Mouse (Mus musculus) embryonic facial prominence, embryonic 14.5 days (tissue): ENCODE data around the gene Stx5a. TPM values are rescaled to one million over a fixed set of nuclear protein-coding genes. Genes with fewer than 3 reads are reported as not detected.
"Not testable (repeated sequence)": the region's sequence is repeated elsewhere in the genome, so short reads cannot be mapped to it uniquely, and the experiment has no call there.

Source experiments
- ATAC-seq: fragments of 200-750 bp; cut with Nextera tagmentation; 2 replicates; pipeline ENCODE4 v1.8.0; 2017; ENCODE audit warnings: low read depth, moderate number of reproducible peaks, moderate TSS enrichment
- DNase-seq: peaks from one replicate; pipeline ENCODE4 v3.0.0-alpha.2; 2015; ENCODE audit warnings: low spot score
- H3K27ac ChIP-seq: fragments of 300-500 bp; sonication (generic); replicated peaks from 2 replicates; pipeline ENCODE4 v1.5.1; 2014; ENCODE audit warnings: low read depth, mild to moderate bottlenecking, low read length, moderate library complexity
- H3K27me3 ChIP-seq: fragments of 300-500 bp; sonication (generic); replicated peaks from 2 replicates; pipeline ENCODE4 v1.6.1; 2014; ENCODE audit warnings: low read length; ENCODE audit not compliant: control insufficient read depth, insufficient read depth
- H3K36me3 ChIP-seq: fragments of 300-500 bp; sonication (generic); 2 replicates; pipeline ENCODE4 v1.6.1; 2014; ENCODE audit warnings: low read length, mixed read lengths; ENCODE audit not compliant: control insufficient read depth, insufficient read depth
- H3K4me1 ChIP-seq: fragments of 300-500 bp; sonication (generic); 2 replicates; pipeline ENCODE4 v1.6.1; 2014; ENCODE audit warnings: antibody characterized with exemption, low read length; ENCODE audit not compliant: control insufficient read depth, insufficient read depth
- H3K4me2 ChIP-seq: fragments of 300-500 bp; sonication (generic); 2 replicates; pipeline ENCODE4 v1.6.1; 2014; ENCODE audit warnings: low read depth, mild to moderate bottlenecking, low read length, moderate library complexity, mixed read lengths
- H3K4me3 ChIP-seq: fragments of 300-500 bp; sonication (generic); 2 replicates; pipeline ENCODE4 v1.5.1; 2014; ENCODE audit warnings: low read depth, mild to moderate bottlenecking, low read length
- H3K9ac ChIP-seq: fragments of 300-500 bp; sonication (generic); 2 replicates; pipeline ENCODE4 v1.6.1; 2014; ENCODE audit warnings: low read depth, mild to moderate bottlenecking, low read length, moderate library complexity, mixed read lengths
- H3K9me3 ChIP-seq: fragments of 300-500 bp; sonication (generic); 2 replicates; pipeline ENCODE4 v1.6.1; 2016; ENCODE audit warnings: low read length; ENCODE audit not compliant: control insufficient read depth
- whole genome bisulfite sequencing: fragments of 180-500 bp; shearing (Covaris S2); extraction: QIAGEN DNeasy Blood & Tissue Kit; methylation state at CpG from one replicate; pipeline ENCODE4 v1.1.7; 2014; 5-methylcytosine and 5-hydroxymethylcytosine counted together
- polyA plus RNA-seq: library from polyadenylated mRNA; unstranded; fragments of >200 nt; fragmentation: Nextera tagmentation; extraction: Ambion mirVana; gene quantifications from 2 replicates; pipeline ENCODE4 v1.2.1, GENCODE M21; 2014

The Stx5a gene
- polyA plus RNA-seq, 1 experiment from 2014 or later = 142 TPM

DNA sequence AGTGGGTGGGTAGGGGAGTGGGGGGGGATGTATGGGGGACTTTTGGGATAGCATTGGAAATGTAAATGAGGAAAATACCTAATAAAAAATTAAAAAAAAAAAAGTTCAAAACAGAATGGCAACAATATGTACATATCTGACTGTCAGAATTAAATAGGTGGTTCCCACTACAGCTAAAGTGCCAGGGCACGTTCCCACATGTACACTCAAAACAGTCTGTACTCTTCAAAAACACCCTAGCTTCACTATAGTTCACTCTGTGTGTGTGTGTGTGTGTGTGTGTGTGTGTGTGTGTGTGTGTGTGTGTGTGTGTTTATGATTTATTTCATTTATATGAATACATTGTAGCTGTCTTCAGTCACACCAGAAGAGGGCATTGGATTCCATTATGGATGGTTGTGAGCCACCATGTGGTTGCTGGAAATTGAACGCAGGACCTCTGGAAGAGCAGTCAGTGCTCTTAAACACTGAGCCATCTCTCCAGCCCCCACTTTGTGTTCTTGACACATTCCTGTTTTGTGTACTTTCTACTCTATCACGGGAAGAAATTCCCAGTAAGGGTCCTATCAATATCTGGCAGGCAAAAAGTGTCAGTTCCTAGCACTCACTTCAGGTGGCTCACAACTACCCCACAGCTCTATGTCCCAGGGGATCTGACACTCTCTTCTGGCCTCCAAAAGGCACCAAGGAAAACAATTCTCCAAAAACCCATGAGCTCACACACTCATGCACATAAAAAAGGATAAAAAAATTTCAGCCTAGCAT is 12.7 kb upstream of the Stx5a start:
- H3K27me3 ChIP-seq, ATAC-seq, H3K9ac ChIP-seq, H3K4me3 ChIP-seq, H3K4me2 ChIP-seq, H3K9me3 ChIP-seq, DNase-seq, H3K27ac ChIP-seq: not testable (repeated sequence)
- peaks cover 29% of the 10 kb centered on the region for H3K36me3 ChIP-seq
- peaks cover 13% of the 10 kb centered on the region; the same call in 1 of the 2 replicates for H3K4me1 ChIP-seq
- WGBS = 44% methylated on average over 3 of the region's 3 CpGs

DNA sequence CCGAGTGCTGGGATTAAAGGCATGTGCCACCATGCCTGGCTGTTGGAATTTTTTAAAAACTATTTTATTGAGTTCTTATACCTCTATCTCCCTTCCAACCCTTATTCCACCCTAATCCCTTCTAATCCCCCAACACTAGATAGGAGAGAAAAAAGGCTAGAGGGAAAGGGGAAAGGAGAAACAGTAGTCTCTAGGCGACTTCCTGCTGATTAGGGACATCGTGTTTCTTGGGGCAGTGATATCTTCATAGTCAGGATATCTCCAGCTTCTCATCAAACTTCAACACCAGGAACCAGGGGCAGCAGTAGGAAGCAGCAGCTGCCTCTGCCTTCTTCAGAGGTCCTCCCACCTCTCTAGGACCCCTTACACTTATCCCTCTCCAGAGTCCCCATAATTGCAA is 6.9 kb upstream of the Stx5a start:
- WGBS = 70% methylated on average over 3 of the region's 3 CpGs

DNA sequence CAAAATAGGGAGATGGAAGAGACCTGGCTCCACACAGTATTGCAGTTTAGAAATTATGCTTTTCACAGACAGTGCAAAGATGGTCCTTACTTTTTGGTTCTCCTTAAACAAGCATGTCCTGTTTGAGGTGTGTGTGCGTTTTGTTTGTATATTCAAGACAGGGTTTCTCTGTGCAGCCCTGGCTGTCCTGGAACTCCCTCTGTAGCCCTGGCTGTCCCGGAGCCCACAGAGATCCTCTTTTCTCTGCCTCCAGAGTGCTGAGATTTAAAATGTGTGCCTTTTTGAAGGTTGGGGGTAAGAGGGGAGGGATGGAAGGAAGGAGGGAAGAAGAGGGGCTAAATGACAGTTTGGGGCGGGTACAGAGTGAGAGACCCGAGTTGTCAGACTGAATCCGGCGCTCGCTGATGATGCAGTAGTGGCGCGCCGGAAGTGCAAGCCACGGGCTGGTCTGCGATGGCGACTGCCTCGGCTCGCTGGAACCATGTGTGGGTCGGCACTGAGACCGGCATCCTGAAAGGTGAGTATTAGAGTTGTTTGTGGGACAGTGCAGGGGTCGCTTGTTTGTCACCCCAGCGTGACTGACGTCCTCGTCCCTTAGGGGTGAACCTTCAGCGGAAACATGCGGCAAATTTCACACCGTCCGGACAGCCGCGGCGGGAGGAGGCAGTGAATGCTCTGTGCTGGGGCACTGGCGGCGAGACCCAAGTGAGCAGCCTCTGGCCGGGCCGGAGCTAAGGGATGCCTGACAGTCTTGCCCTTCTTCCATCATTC is 5.6 kb upstream of the Stx5a start, which contains the start of gene Wdr74:
Gene Wdr74 (plus strand): TSS at position 439 of the 771 bp plus-strand sequence.
- H3K27me3 ChIP-seq = no peaks in the 10 kb centered on the region
- H3K27ac ChIP-seq = peak within 1 kb of the TSS; percentile 61
- H3K4me3 ChIP-seq = peak within 1 kb of the TSS; percentile 83
- WGBS = under 1% methylated on average over 30 of the region's 32 CpGs
- peak; percentile 95 for DNase-seq
- peak within 1 kb of the TSS; percentile 88 for H3K4me2 ChIP-seq
- H3K36me3 ChIP-seq = peaks cover 32% of the 10 kb centered on the region
- peak within 1 kb of the TSS; percentile 76 for H3K9ac ChIP-seq
- ATAC-seq = peak; percentile 94
- no peaks in the 10 kb centered on the region for H3K9me3 ChIP-seq
- H3K4me1 ChIP-seq = peaks cover 6% of the 10 kb centered on the region

More for the DNA sequence above, 6.9 kb upstream of the Stx5a start:
- no peak overlapping the region for H3K4me3 ChIP-seq
- H3K36me3 ChIP-seq = peaks cover 21% of the 10 kb centered on the region
- no peak overlapping the region; the same call in 1 of the 2 replicates for H3K9ac ChIP-seq
- no peak overlapping the region for H3K27ac ChIP-seq
- H3K4me2 ChIP-seq = no peak overlapping the region
- ATAC-seq = no peak
- no peak for DNase-seq
- H3K27me3 ChIP-seq = no peaks in the 10 kb centered on the region
- H3K4me1 ChIP-seq = 0 out of 2 replicates have a peak, but pooled peaks cover 4% of the 10 kb centered on the region
- no peaks in the 10 kb centered on the region for H3K9me3 ChIP-seq

DNA sequence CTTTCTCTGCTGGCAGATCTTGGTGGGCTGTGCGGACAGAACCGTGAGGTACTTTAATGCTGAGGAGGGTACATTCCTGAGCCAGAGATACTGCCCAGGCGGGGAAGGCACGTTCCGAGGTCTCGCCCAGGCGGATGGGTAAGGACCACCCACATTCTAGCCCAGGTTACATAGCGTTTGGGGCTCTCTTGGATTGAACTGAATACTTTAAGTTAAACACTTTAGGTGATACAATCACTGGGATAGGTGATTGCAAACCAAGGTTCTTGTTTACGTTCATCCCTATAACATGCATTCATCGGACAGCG is 5.1 kb upstream of the Stx5a start:
- WGBS = 2% methylated on average over 11 of the region's 11 CpGs
- DNase-seq = no peak

DNA sequence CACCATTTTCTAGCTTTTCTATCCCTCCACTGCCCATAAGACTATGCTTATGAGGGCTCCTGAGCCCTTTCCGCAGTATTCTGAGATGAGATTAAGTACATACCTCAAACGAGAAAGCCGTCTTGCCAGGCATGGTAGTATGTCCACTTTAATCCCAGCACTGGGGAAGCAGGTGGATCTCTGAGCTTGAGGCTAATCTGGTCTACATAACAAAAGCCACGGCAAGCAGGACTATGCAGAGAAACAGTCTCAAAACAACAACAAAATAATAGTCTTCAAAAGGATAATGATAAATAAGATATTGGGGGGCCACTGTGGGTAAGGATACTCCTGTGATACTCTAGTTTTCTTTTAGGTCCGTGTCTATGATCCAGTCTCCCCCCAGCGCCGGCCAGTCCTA is 2.3 kb upstream of the Stx5a start:
- peaks cover 13% of the 10 kb centered on the region for H3K4me1 ChIP-seq
- H3K27me3 ChIP-seq = no peaks in the 10 kb centered on the region
- no peak overlapping the region for H3K4me3 ChIP-seq
- no peak overlapping the region for H3K27ac ChIP-seq
- no peak overlapping the region for H3K9ac ChIP-seq
- no peak overlapping the region for H3K4me2 ChIP-seq
- DNase-seq (no peak), ATAC-seq (no peak)
- H3K9me3 ChIP-seq = no peaks in the 10 kb centered on the region
- 89% methylated on average over 7 of the region's 7 CpGs for WGBS
- H3K36me3 ChIP-seq = peaks cover 47% of the 10 kb centered on the region

More for the DNA sequence above, 5.1 kb upstream of the Stx5a start:
- Histone ChIP-seq H3K4me3 (peak overlapping the region; percentile 83), H3K27ac (peak overlapping the region; percentile 61; the same call in 1 of the 2 replicates), H3K27me3 (no peaks in the 10 kb centered on the region), H3K4me2 (peak overlapping the region; percentile 88), H3K4me1 (peaks cover 10% of the 10 kb centered on the region), H3K9me3 (no peaks in the 10 kb centered on the region), H3K9ac (peak overlapping the region; percentile 76), H3K36me3 (peaks cover 36% of the 10 kb centered on the region)
- ATAC-seq = peak; percentile 35

DNA sequence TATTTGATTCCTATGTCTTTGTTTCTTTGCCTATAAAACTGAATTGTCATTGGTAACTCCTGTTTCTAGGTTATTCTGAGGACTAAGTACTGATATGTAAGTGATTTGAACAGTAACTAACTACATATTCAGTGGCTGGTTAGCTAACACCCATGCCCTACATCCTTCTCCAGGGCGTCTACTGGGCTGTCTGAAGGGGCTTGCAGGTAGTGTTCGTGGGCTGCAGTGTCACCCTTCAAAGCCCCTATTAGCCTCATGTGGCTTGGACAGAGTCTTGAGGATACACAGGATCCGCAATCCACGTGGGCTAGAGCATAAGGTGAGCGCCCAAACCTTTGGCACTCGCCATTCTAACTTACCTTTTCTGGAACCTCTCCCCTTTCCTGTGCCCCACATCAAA is 1.6 kb upstream of the Stx5a start:
- peaks cover 54% of the 10 kb centered on the region for H3K36me3 ChIP-seq
- H3K27ac ChIP-seq = no peak overlapping the region
- ATAC-seq (no peak), DNase-seq (no peak)
- WGBS = 90% methylated on average over 6 of the region's 6 CpGs
- no peaks in the 10 kb centered on the region for H3K9me3 ChIP-seq
- no peak overlapping the region for H3K9ac ChIP-seq
- H3K4me3 ChIP-seq = no peak overlapping the region
- peaks cover 13% of the 10 kb centered on the region for H3K4me1 ChIP-seq
- H3K27me3 ChIP-seq = no peaks in the 10 kb centered on the region
- no peak overlapping the region for H3K4me2 ChIP-seq

DNA sequence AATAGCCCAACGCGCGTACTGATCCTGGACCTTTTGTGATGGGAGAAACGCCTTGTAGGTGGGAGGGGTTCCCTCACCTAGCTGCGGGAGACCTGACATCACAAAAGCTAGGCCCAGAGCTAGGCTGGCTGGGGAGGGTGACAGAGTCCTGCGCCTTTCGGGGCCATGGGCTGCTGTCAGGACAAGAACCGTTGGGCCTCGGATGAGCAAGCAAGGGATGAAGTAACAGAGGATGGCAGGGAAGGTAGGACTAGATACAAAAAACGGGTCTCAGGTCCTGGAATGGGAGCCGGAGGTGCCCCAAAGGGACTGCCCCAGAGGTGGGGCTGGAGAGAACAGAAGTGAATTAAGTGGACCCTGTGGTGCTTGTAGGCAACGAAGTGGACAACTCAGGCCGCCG is 610 bp upstream of the Stx5a start, which contains the start of gene 1700092M07Rik:
Gene 1700092M07Rik (plus strand): TSS at position 116 of the 400 bp plus-strand sequence.
- H3K9ac ChIP-seq = peak within 1 kb of the TSS; percentile 90
- WGBS = 71% methylated on average over 14 of the region's 14 CpGs
- DNase-seq (no peak), ATAC-seq (no peak)
- peak within 1 kb of the TSS; percentile 93 for H3K27ac ChIP-seq
- peaks cover 64% of the 10 kb centered on the region for H3K36me3 ChIP-seq
- peaks cover 9% of the 10 kb centered on the region for H3K4me1 ChIP-seq
- H3K4me2 ChIP-seq = peak within 1 kb of the TSS; percentile 50
- H3K9me3 ChIP-seq = no peaks in the 10 kb centered on the region
- H3K27me3 ChIP-seq = no peaks in the 10 kb centered on the region
- H3K4me3 ChIP-seq = peak within 1 kb of the TSS; percentile 89

DNA sequence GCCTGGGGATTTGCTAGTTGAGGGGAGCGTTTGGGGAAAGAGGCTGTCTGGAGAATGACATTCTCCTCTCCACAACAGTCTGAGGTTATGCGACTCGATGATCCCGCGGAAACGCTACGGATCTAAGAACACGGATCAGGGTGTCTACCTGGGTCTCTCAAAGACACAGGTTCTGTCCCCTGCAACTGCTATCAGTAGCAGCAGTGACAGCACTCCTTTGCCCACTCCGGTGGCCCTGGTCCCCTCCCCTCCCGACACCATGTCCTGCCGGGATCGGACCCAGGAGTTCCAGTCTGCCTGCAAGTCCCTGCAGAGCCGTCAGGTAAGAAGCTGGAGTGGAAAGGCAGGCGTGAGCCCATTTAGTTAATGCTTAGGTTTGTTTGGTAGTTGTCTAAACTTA is 963 bp downstream of the Stx5a start:
- Histone ChIP-seq H3K4me3 (peak overlapping the region; percentile 89), H3K27me3 (no peaks in the 10 kb centered on the region), H3K4me2 (peak overlapping the region; percentile 99), H3K36me3 (peaks cover 80% of the 10 kb centered on the region), H3K9ac (peak overlapping the region; percentile 90), H3K4me1 (peaks cover 9% of the 10 kb centered on the region), H3K9me3 (no peaks in the 10 kb centered on the region), H3K27ac (peak overlapping the region; percentile 93)
- no peak for ATAC-seq
- WGBS = 19% methylated on average over 14 of the region's 14 CpGs
- DNase-seq = no peak
